ENCODE assay signal across 15 mouse cellular contexts in the genomic region with DNA sequence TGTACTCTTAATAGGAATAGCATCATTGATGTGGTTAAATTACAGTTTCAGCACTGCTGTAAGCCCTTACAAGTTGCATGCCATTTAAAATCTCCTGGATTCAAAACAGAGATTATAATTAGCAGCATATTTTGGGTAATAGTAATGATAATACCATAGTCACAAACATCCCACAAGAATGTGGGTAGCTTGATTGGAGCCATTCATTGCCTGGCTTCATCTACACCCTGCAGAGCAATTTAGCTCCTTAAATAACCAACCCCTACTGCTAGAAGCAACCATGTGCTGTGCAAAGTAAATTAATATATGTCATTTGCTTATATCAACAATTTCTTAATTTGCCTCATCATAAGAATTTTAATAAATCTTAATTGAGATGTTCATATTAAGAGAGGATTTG.
"Had no signal": no experiment of that assay in that cellular context is flagged by ENCODE, and none has a peak within 500 bp of the region (broad histone marks: within the 10 kb centered on the region; RNA-seq: fewer than 3 reads in every experiment).

No protein-coding gene starts in this region.

- H3K9ac ChIP-seq: limb, embryonic 15.5 days; liver, embryonic 12.5 days; lung, embryonic 14.5 days; stomach, embryonic 15.5 days had no signal

- DNase-seq: kidney, adult 8-10 months; kidney, postnatal 25 days; lung, embryonic 14.5 days; lung, postnatal 10 days; lung, postnatal 4 days; midbrain, embryonic 14.5 days; retina, postnatal 1 day; right cerebral cortex, postnatal 4 days; spleen, adult 18-20 months; thymus, adult 2 months; thymus, postnatal 25 days had no signal

- H3K27me3 ChIP-seq: limb, embryonic 15.5 days; liver, embryonic 12.5 days; stomach, embryonic 15.5 days had no signal

- H3K27ac ChIP-seq: limb, embryonic 15.5 days; liver, embryonic 12.5 days; midbrain, embryonic 10.5 days; stomach, embryonic 15.5 days had no signal

- H3K4me3 ChIP-seq: limb, embryonic 15.5 days; liver, embryonic 12.5 days; midbrain, embryonic 10.5 days; stomach, embryonic 15.5 days had no signal

- H3K4me2 ChIP-seq: limb, embryonic 15.5 days; liver, embryonic 12.5 days; lung, embryonic 14.5 days; stomach, embryonic 15.5 days had no signal

- ATAC-seq: liver, embryonic 12.5 days had no signal

- H3K36me3 ChIP-seq: limb, embryonic 15.5 days; liver, embryonic 12.5 days; midbrain, embryonic 10.5 days; stomach, embryonic 15.5 days had no signal

- H3K4me1 ChIP-seq: limb, embryonic 15.5 days; liver, embryonic 12.5 days; midbrain, embryonic 10.5 days; stomach, embryonic 15.5 days had no signal

- H3K9me3 ChIP-seq: limb, embryonic 15.5 days; liver, embryonic 12.5 days; midbrain, embryonic 10.5 days; stomach, embryonic 15.5 days had no signal
